Mouse (Mus musculus) stomach, embryonic 16.5 days (tissue): ENCODE measurements around the gene Kirrel. TPM values are rescaled to one million over a fixed set of nuclear protein-coding genes. Genes with fewer than 3 reads are reported as not detected.

Source experiments
- ATAC-seq: fragments of 200-750 bp; cut with Nextera tagmentation; 2 replicates; pipeline ENCODE4 v1.8.0; 2017; ENCODE audit warnings: moderate number of reproducible peaks, moderate TSS enrichment; ENCODE audit not compliant: insufficient read depth, low FRiP score
- H3K27ac ChIP-seq: fragments of 300-500 bp; sonication (generic); 2 replicates; pipeline ENCODE4 v1.5.1; 2014; ENCODE audit warnings: low read length
- H3K27me3 ChIP-seq: fragments of 300-500 bp; sonication (generic); 2 replicates; pipeline ENCODE4 v1.6.1; 2014; ENCODE audit warnings: low read length, control low read depth, mixed read lengths; ENCODE audit not compliant: control insufficient read depth, insufficient read depth
- H3K36me3 ChIP-seq: fragments of 300-500 bp; sonication (generic); 2 replicates; pipeline ENCODE4 v1.6.1; 2014; ENCODE audit warnings: low read length; ENCODE audit not compliant: control insufficient read depth, insufficient read depth
- H3K4me1 ChIP-seq: fragments of 300-500 bp; sonication (generic); 2 replicates; pipeline ENCODE4 v1.6.1; 2014; ENCODE audit warnings: low read length, control low read depth, mixed read lengths; ENCODE audit not compliant: control insufficient read depth, insufficient read depth
- H3K4me2 ChIP-seq: fragments of 300-500 bp; sonication (generic); 2 replicates; pipeline ENCODE4 v1.6.1; 2014; ENCODE audit warnings: low read depth, low read length, mixed read lengths
- H3K4me3 ChIP-seq: fragments of 300-500 bp; sonication (generic); replicated peaks from 2 replicates; pipeline ENCODE4 v1.5.1; 2014; ENCODE audit warnings: mild to moderate bottlenecking, low read length
- H3K9ac ChIP-seq: fragments of 300-500 bp; sonication (generic); 2 replicates; pipeline ENCODE4 v1.6.1; 2014; ENCODE audit warnings: low read length
- H3K9me3 ChIP-seq: fragments of 300-500 bp; sonication (generic); replicated peaks from 2 replicates; pipeline ENCODE4 v1.6.1; 2016; ENCODE audit warnings: low read length, control low read depth; ENCODE audit not compliant: control insufficient read depth
- WGBS: fragments of 180-500 bp; shearing (Covaris S2); extraction: QIAGEN DNeasy Blood & Tissue Kit; methylation state at CpG from one replicate; pipeline ENCODE4 v1.1.7; 2014; 5-methylcytosine and 5-hydroxymethylcytosine counted together
- polyA plus RNA-seq: library from polyadenylated mRNA; unstranded; fragments of >200 nt; fragmentation: Nextera tagmentation; extraction: Ambion mirVana; gene quantifications from 2 replicates; pipeline ENCODE4 v1.2.1, GENCODE M21; 2015

Gene Kirrel
- polyA plus RNA-seq, 1 experiment from 2014 or later = 11.0 TPM

GRCm38 (mm10) chr3:87087146-87087545, 87.4 kb downstream of the Kirrel start:
- Histone ChIP-seq H3K36me3 (peaks cover 13% of the 10 kb centered on the region; the same call in 1 of the 2 replicates), H3K9ac (no peak overlapping the region), H3K4me3 (no peak overlapping the region), H3K27me3 (no peaks in the 10 kb centered on the region), H3K9me3 (no peaks in the 10 kb centered on the region), H3K4me2 (no peak overlapping the region), H3K4me1 (no peaks in the 10 kb centered on the region), H3K27ac (no peak overlapping the region)
- WGBS = 71% methylated on average over 7 of the region's 7 CpGs
- no peak for ATAC-seq

- Histone ChIP-seq H3K36me3 (peaks cover 6% of the 10 kb centered on the region; the same call in 1 of the 2 replicates), H3K4me1 (no peaks in the 10 kb centered on the region), H3K4me2 (no peak overlapping the region), H3K4me3 (no peak overlapping the region), H3K27ac (no peak overlapping the region), H3K9ac (no peak overlapping the region), H3K27me3 (no peaks in the 10 kb centered on the region), H3K9me3 (no peaks in the 10 kb centered on the region)
- ATAC-seq = no peak
- WGBS = 66% methylated on average over 3 of the region's 3 CpGs
Measured at GRCm38 (mm10) chr3:87082235-87082634, 92.3 kb downstream of the Kirrel start.

- Histone ChIP-seq H3K4me3 (no peak overlapping the region), H3K4me1 (no peaks in the 10 kb centered on the region), H3K27ac (no peak overlapping the region), H3K27me3 (no peaks in the 10 kb centered on the region), H3K36me3 (no peaks in the 10 kb centered on the region), H3K9ac (no peak overlapping the region), H3K4me2 (no peak overlapping the region), H3K9me3 (no peaks in the 10 kb centered on the region)
- no peak for ATAC-seq
- 79% methylated on average over 4 of the region's 4 CpGs for WGBS
Measured at GRCm38 (mm10) chr3:87079751-87080150, 94.8 kb downstream of the Kirrel start.

GRCm38 (mm10) chr3:87079301-87079700, 95.2 kb downstream of the Kirrel start:
- Histone ChIP-seq H3K4me1 (no peaks in the 10 kb centered on the region), H3K9me3 (no peaks in the 10 kb centered on the region), H3K4me2 (no peak overlapping the region), H3K27ac (no peak overlapping the region), H3K27me3 (no peaks in the 10 kb centered on the region), H3K9ac (no peak overlapping the region), H3K36me3 (no peaks in the 10 kb centered on the region), H3K4me3 (no peak overlapping the region)
- 93% methylated on average over 7 of the region's 7 CpGs for whole genome bisulfite sequencing
- ATAC-seq = no peak

- Histone ChIP-seq H3K36me3 (no peaks in the 10 kb centered on the region), H3K4me1 (0 out of 2 replicates have a peak, but pooled peaks cover 5% of the 10 kb centered on the region), H3K4me3 (no peak overlapping the region), H3K27ac (no peak overlapping the region), H3K27me3 (no peaks in the 10 kb centered on the region), H3K9ac (no peak overlapping the region), H3K9me3 (no peaks in the 10 kb centered on the region), H3K4me2 (no peak overlapping the region)
- ATAC-seq = no peak
- WGBS = 64% methylated on average over 9 of the region's 9 CpGs
Measured at GRCm38 (mm10) chr3:87077681-87078080, 96.9 kb downstream of the Kirrel start.

- Histone ChIP-seq H3K27ac (no peak overlapping the region), H3K36me3 (no peaks in the 10 kb centered on the region), H3K4me3 (no peak overlapping the region), H3K9ac (no peak overlapping the region), H3K9me3 (no peaks in the 10 kb centered on the region), H3K27me3 (no peaks in the 10 kb centered on the region), H3K4me2 (no peak overlapping the region), H3K4me1 (0 out of 2 replicates have a peak, but pooled peaks cover 5% of the 10 kb centered on the region)
- WGBS = 72% methylated on average over 5 of the region's 5 CpGs
- ATAC-seq = no peak
Measured at GRCm38 (mm10) chr3:87076899-87077298, 97.6 kb downstream of the Kirrel start.

GRCm38 (mm10) chr3:87076161-87076560, 98.4 kb downstream of the Kirrel start:
- H3K9ac ChIP-seq = no peak overlapping the region
- 0 out of 2 replicates have a peak, but pooled peaks cover 5% of the 10 kb centered on the region for H3K4me1 ChIP-seq
- no peaks in the 10 kb centered on the region for H3K9me3 ChIP-seq
- ATAC-seq = no peak
- H3K4me3 ChIP-seq = no peak overlapping the region
- no peak overlapping the region for H3K27ac ChIP-seq
- no peak overlapping the region for H3K4me2 ChIP-seq
- H3K27me3 ChIP-seq = no peaks in the 10 kb centered on the region
- no peaks in the 10 kb centered on the region for H3K36me3 ChIP-seq
- 85% methylated on average over 7 of the region's 7 CpGs for WGBS

- H3K27me3 ChIP-seq = no peaks in the 10 kb centered on the region
- H3K9me3 ChIP-seq = no peaks in the 10 kb centered on the region
- no peak overlapping the region for H3K27ac ChIP-seq
- WGBS = 53% methylated on average over 13 of the region's 13 CpGs
- no peak overlapping the region for H3K4me3 ChIP-seq
- no peaks in the 10 kb centered on the region for H3K36me3 ChIP-seq
- no peak overlapping the region for H3K9ac ChIP-seq
- 0 out of 2 replicates have a peak, but pooled peaks cover 5% of the 10 kb centered on the region for H3K4me1 ChIP-seq
- H3K4me2 ChIP-seq = no peak overlapping the region
- peak; percentile 66; the same call in 1 of the 2 replicates for ATAC-seq
Measured at GRCm38 (mm10) chr3:87072612-87073515, 101.7 kb downstream of the Kirrel start.

GRCm38 (mm10) chr3:87072191-87072590, 102.4 kb downstream of the Kirrel start:
- H3K4me1 ChIP-seq = 0 out of 2 replicates have a peak, but pooled peaks cover 5% of the 10 kb centered on the region
- 68% methylated on average over 3 of the region's 3 CpGs for WGBS
- H3K9me3 ChIP-seq = no peaks in the 10 kb centered on the region
- H3K36me3 ChIP-seq = no peaks in the 10 kb centered on the region
- H3K9ac ChIP-seq = no peak overlapping the region
- H3K27me3 ChIP-seq = no peaks in the 10 kb centered on the region
- no peak overlapping the region for H3K27ac ChIP-seq
- no peak overlapping the region for H3K4me2 ChIP-seq
- no peak for ATAC-seq
- no peak overlapping the region for H3K4me3 ChIP-seq
